Mouse (Mus musculus): ENCODE results near the gene Rnf213. TPM values are rescaled to one million over a fixed set of nuclear protein-coding genes. Genes with fewer than 3 reads are reported as not detected.

Gene Rnf213
- polyA plus RNA-seq, 1 experiment from 2014 or later: 1.8 TPM

GRCm38 (mm10) chr11:119520713-119521063, 127.8 kb downstream of the Rnf213 start:
- no peak for ATAC-seq (replicated peaks; ENCODE audit: low FRiP score)

GRCm38 (mm10) chr11:119521920-119522710, 129.2 kb downstream of the Rnf213 start:
- H3K9me3 ChIP-seq (ENCODE audit: control insufficient read depth, low read length): no peaks in the 10 kb centered on the region
- 88% methylated on average over 6 of the region's 6 CpGs for WGBS

More at GRCm38 (mm10) chr11:119520713-119521063, 127.8 kb downstream of the Rnf213 start:
- H3K27me3 ChIP-seq (ENCODE audit: control insufficient read depth, insufficient read depth, low read length): 0 out of 2 replicates have a peak, but pooled peaks cover 2% of the 10 kb centered on the region
- DNase-seq (ENCODE audit: low spot score): no peak
- no peak overlapping the region for H3K9ac ChIP-seq (ENCODE audit: low read length)
- no peak overlapping the region for H3K4me3 ChIP-seq (ENCODE audit: low read depth, low read length)
- no peaks in the 10 kb centered on the region for H3K36me3 ChIP-seq (ENCODE audit: control insufficient read depth, insufficient read depth, low read length)
- H3K27ac ChIP-seq (ENCODE audit: low read depth, low read length): no peak overlapping the region
- H3K9me3 ChIP-seq (ENCODE audit: control insufficient read depth, low read length): no peaks in the 10 kb centered on the region
- peaks cover 8% of the 10 kb centered on the region for H3K4me1 ChIP-seq (replicated peaks; ENCODE audit: control insufficient read depth, insufficient read depth, low read length)
- no peak overlapping the region for H3K4me2 ChIP-seq (ENCODE audit: low read depth, low read length, severe bottlenecking)

GRCm38 (mm10) chr11:119522779-119523178, 129.9 kb downstream of the Rnf213 start:
- Histone ChIP-seq H3K9ac (ENCODE audit: low read length) (no peak overlapping the region), H3K27me3 (ENCODE audit: control insufficient read depth, insufficient read depth, low read length) (no peaks in the 10 kb centered on the region), H3K27ac (ENCODE audit: low read depth, low read length) (no peak overlapping the region), H3K4me2 (ENCODE audit: low read depth, low read length, severe bottlenecking) (no peak overlapping the region), H3K36me3 (ENCODE audit: control insufficient read depth, insufficient read depth, low read length) (no peaks in the 10 kb centered on the region), H3K4me3 (ENCODE audit: low read depth, low read length) (no peak overlapping the region), H3K9me3 (ENCODE audit: control insufficient read depth, low read length) (no peaks in the 10 kb centered on the region), H3K4me1 (replicated peaks; ENCODE audit: control insufficient read depth, insufficient read depth, low read length) (no peaks in the 10 kb centered on the region; the same call in 1 of the 2 replicates)
- ATAC-seq (replicated peaks; ENCODE audit: low FRiP score): no peak
- WGBS: 89% methylated on average over 8 of the region's 8 CpGs
- DNase-seq (ENCODE audit: low spot score): no peak

More at GRCm38 (mm10) chr11:119521920-119522710, 129.2 kb downstream of the Rnf213 start:
- H3K36me3 ChIP-seq (ENCODE audit: control insufficient read depth, insufficient read depth, low read length): no peaks in the 10 kb centered on the region
- no peak overlapping the region for H3K4me2 ChIP-seq (ENCODE audit: low read depth, low read length, severe bottlenecking)
- no peak overlapping the region for H3K9ac ChIP-seq (ENCODE audit: low read length)
- H3K27ac ChIP-seq (ENCODE audit: low read depth, low read length): no peak overlapping the region
- DNase-seq (ENCODE audit: low spot score): no peak
- H3K4me3 ChIP-seq (ENCODE audit: low read depth, low read length): no peak overlapping the region
- no peaks in the 10 kb centered on the region for H3K27me3 ChIP-seq (ENCODE audit: control insufficient read depth, insufficient read depth, low read length)
- H3K4me1 ChIP-seq (replicated peaks; ENCODE audit: control insufficient read depth, insufficient read depth, low read length): no peaks in the 10 kb centered on the region; the same call in 1 of the 2 replicates
- no peak for ATAC-seq (replicated peaks; ENCODE audit: low FRiP score)

- DNase-seq (ENCODE audit: low spot score) (no peak), ATAC-seq (replicated peaks; ENCODE audit: low FRiP score) (no peak)
- H3K36me3 ChIP-seq (ENCODE audit: control insufficient read depth, insufficient read depth, low read length): no peaks in the 10 kb centered on the region
- H3K9ac ChIP-seq (ENCODE audit: low read length): no peak overlapping the region
- 83% methylated on average over 3 of the region's 3 CpGs for WGBS
- no peak overlapping the region for H3K4me2 ChIP-seq (ENCODE audit: low read depth, low read length, severe bottlenecking)
- no peaks in the 10 kb centered on the region for H3K27me3 ChIP-seq (ENCODE audit: control insufficient read depth, insufficient read depth, low read length)
- H3K9me3 ChIP-seq (ENCODE audit: control insufficient read depth, low read length): no peaks in the 10 kb centered on the region
- no peak overlapping the region for H3K4me3 ChIP-seq (ENCODE audit: low read depth, low read length)
- no peaks in the 10 kb centered on the region; the same call in 1 of the 2 replicates for H3K4me1 ChIP-seq (replicated peaks; ENCODE audit: control insufficient read depth, insufficient read depth, low read length)
- no peak overlapping the region for H3K27ac ChIP-seq (ENCODE audit: low read depth, low read length)
These were observed 130.5 kb downstream of the Rnf213 start for GRCm38 (mm10) chr11:119523392-119523791.

DNA sequence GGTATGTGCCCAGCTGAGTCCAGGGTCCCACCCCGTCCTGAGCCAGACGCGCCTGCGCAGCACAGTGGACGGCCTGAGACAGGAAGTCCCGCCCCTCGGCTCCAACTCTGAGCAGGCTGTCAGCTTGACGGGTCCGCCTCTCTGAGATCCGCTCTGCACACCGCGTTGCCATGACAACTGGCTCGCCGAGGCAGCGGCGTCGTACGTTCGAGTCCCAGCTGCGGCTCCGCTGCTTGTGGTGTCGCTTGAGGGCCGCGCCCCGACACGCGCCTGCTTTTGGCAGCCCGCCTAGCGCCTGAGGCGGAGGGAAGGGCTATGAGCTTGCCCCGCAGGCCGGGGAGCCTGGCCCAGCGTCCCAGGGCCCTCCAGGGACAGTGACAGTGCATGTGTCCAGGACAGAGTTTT, 131.6 kb downstream of the Rnf213 start:
- H3K4me1 ChIP-seq (replicated peaks; ENCODE audit: control insufficient read depth, insufficient read depth, low read length): no peaks in the 10 kb centered on the region; the same call in 1 of the 2 replicates
- WGBS: 3% methylated on average over 33 of the region's 33 CpGs

DNA sequence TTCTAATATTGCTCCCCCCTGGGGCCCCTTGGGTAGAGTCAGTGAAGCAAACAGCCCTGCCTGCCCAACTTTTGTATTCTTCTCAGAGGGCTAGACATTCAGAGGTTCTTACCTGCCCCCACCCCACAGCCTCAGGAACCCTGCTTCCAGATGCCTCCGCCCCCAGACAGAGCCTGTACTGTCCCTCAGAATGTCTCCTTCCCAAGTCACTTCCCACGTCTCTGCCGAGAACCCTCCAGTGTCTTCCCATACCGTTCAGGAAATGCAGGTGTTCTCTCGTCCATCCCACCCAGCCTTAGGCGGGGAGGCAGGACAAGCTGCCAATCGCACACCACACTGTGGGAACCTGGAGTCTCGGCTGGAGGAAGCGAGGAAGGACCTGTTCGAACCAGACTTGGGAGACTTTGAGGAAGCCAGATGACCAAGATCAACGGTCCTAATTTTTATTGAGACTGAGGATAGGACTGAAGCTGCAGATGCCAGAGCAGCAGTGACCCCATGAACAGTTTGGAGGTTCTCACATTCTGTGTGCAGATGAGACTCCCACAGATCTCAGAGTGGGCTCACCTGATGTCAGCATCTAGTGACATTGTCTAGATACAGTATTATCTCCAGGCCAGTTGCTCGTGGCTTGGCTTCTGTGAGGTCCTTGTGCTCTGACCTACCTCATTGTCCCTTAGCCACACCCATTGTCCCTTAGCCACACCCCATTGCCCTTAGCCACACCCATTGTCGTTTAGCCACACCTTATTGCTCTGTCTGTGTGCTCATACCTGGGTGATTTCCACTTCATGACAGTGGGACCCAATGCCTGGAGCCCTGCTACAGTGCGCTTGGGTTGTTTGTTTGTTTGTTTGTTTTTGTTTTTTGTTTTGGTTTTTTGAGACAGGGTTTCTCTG, 133.4 kb downstream of the Rnf213 start:
- no peaks in the 10 kb centered on the region; the same call in 1 of the 2 replicates for H3K4me1 ChIP-seq (replicated peaks; ENCODE audit: control insufficient read depth, insufficient read depth, low read length)
- no peak overlapping the region for H3K27ac ChIP-seq (ENCODE audit: low read depth, low read length)
- ATAC-seq (replicated peaks; ENCODE audit: low FRiP score): no peak
- H3K9me3 ChIP-seq (ENCODE audit: control insufficient read depth, low read length): no peaks in the 10 kb centered on the region
- WGBS: 86% methylated on average over 14 of the region's 14 CpGs
- no peak for DNase-seq (ENCODE audit: low spot score)
- no peak overlapping the region for H3K4me3 ChIP-seq (ENCODE audit: low read depth, low read length)
- no peaks in the 10 kb centered on the region for H3K36me3 ChIP-seq (ENCODE audit: control insufficient read depth, insufficient read depth, low read length)
- H3K4me2 ChIP-seq (ENCODE audit: low read depth, low read length, severe bottlenecking): no peak overlapping the region
- no peak overlapping the region for H3K9ac ChIP-seq (ENCODE audit: low read length)
- no peaks in the 10 kb centered on the region for H3K27me3 ChIP-seq (ENCODE audit: control insufficient read depth, insufficient read depth, low read length)

More for the DNA sequence above, 131.6 kb downstream of the Rnf213 start:
- Histone ChIP-seq H3K9me3 (ENCODE audit: control insufficient read depth, low read length) (no peaks in the 10 kb centered on the region), H3K36me3 (ENCODE audit: control insufficient read depth, insufficient read depth, low read length) (no peaks in the 10 kb centered on the region), H3K4me3 (ENCODE audit: low read depth, low read length) (peak overlapping the region; percentile 21), H3K27ac (ENCODE audit: low read depth, low read length) (no peak overlapping the region), H3K9ac (ENCODE audit: low read length) (peak overlapping the region; percentile 45), H3K27me3 (ENCODE audit: control insufficient read depth, insufficient read depth, low read length) (no peaks in the 10 kb centered on the region), H3K4me2 (ENCODE audit: low read depth, low read length, severe bottlenecking) (peak overlapping the region; percentile 52; the same call in 1 of the 2 replicates)
- DNase-seq (ENCODE audit: low spot score) (peak; percentile 96), ATAC-seq (replicated peaks; ENCODE audit: low FRiP score) (peak; percentile 93)

DNA sequence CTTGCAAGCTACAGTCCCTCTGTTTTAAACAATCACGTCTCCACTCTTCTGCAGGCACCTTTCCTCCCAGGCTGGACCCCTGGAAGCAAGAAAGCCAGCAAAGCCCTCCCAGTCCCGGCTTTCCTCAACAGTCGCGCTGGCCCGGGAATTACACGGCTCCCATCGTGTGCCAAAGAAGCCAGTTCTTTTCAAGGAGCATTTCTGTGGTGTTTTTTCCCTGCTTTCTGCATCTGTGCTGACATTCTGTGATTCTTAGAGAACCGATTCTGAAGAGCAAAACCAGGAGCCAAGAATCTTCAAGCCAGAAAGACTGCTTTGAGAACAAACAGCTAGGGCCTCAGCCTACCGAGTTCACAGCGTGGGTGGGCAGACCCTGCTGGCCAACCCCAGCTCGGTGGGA, 136.0 kb downstream of the Rnf213 start:
- H3K27me3 ChIP-seq (ENCODE audit: control insufficient read depth, insufficient read depth, low read length): no peaks in the 10 kb centered on the region

DNA sequence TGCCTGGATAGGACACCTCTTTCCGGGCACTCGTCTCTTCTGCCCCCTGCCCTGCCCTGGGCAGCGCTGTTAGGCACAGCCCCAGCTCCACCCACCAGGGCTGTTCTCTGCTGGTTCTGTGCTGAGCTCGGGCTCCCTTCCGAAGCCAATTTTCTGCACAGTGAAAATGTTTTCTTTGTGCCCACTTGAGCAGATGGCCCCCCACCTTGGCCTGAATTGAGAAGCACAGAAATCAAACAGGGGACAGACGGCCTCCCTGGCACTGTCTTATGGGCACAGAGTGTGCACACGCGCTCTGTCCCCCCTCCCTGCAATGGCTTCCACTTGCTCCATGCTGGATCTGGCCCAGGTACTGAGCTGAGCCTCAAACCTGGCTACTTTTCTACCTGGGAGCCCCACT, 139.6 kb downstream of the Rnf213 start:
- WGBS: 81% methylated on average over 8 of the region's 8 CpGs
- no peaks in the 10 kb centered on the region for H3K4me1 ChIP-seq (replicated peaks; ENCODE audit: control insufficient read depth, insufficient read depth, low read length)
- no peaks in the 10 kb centered on the region for H3K27me3 ChIP-seq (ENCODE audit: control insufficient read depth, insufficient read depth, low read length)
- ATAC-seq (replicated peaks; ENCODE audit: low FRiP score): no peak
- no peak overlapping the region for H3K27ac ChIP-seq (ENCODE audit: low read depth, low read length)
- H3K4me3 ChIP-seq (ENCODE audit: low read depth, low read length): no peak overlapping the region
- no peak overlapping the region for H3K4me2 ChIP-seq (ENCODE audit: low read depth, low read length, severe bottlenecking)
- H3K36me3 ChIP-seq (ENCODE audit: control insufficient read depth, insufficient read depth, low read length): no peaks in the 10 kb centered on the region
- no peak overlapping the region for H3K9ac ChIP-seq (ENCODE audit: low read length)
- no peak for DNase-seq (ENCODE audit: low spot score)
- no peaks in the 10 kb centered on the region for H3K9me3 ChIP-seq (ENCODE audit: control insufficient read depth, low read length)

More for the DNA sequence above, 136.0 kb downstream of the Rnf213 start:
- ATAC-seq (replicated peaks; ENCODE audit: low FRiP score) (no peak), DNase-seq (ENCODE audit: low spot score) (no peak)
- no peaks in the 10 kb centered on the region; the same call in 1 of the 2 replicates for H3K4me1 ChIP-seq (replicated peaks; ENCODE audit: control insufficient read depth, insufficient read depth, low read length)
- H3K36me3 ChIP-seq (ENCODE audit: control insufficient read depth, insufficient read depth, low read length): no peaks in the 10 kb centered on the region
- no peak overlapping the region for H3K4me2 ChIP-seq (ENCODE audit: low read depth, low read length, severe bottlenecking)
- WGBS: 68% methylated on average over 11 of the region's 11 CpGs
- H3K9me3 ChIP-seq (ENCODE audit: control insufficient read depth, low read length): no peaks in the 10 kb centered on the region
- no peak overlapping the region for H3K27ac ChIP-seq (ENCODE audit: low read depth, low read length)
- H3K4me3 ChIP-seq (ENCODE audit: low read depth, low read length): no peak overlapping the region
- no peak overlapping the region for H3K9ac ChIP-seq (ENCODE audit: low read length)

Measured in forebrain, embryonic 11.5 days (tissue).